Mouse (Mus musculus) erythroblast, embryonic 14.5 days (primary cell): Measurements from ENCODE around the gene Glod4.

Source experiments
- GATA1 ChIP-seq: IDR thresholded peaks from 2 replicates; pipeline ENCODE4 v1.6.1; 2012; ENCODE audit warnings: low read length, inconsistent platforms, mixed read lengths
- TAL1 ChIP-seq: IDR thresholded peaks from 3 replicates; pipeline ENCODE4 v1.6.1; 2012; ENCODE audit warnings: low read length, inconsistent platforms, mixed read lengths

DNA sequence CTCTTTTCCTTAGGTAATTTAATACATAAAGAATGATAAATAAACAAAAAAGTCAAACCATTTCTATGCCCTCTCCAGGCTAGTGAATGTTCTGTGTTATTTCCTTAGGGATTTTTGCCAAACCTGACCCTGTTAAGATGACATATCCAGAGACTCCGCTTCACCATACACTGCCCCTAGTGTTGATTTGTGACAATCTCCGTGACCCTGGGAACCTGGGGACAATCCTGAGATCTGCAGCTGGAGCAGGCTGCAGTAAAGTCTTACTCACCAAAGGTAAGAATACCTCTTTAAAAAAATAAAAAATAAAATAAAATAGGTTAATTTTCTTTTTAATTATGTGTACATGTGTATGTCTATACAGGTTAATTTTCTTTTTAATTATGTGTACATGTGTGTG is 3.7 kb upstream of the Glod4 start:
- TF ChIP-seq GATA1: no peak
- no peak for TF ChIP-seq TAL1
